Mouse (Mus musculus): Measurements from ENCODE around the gene Pars2.

DNA sequence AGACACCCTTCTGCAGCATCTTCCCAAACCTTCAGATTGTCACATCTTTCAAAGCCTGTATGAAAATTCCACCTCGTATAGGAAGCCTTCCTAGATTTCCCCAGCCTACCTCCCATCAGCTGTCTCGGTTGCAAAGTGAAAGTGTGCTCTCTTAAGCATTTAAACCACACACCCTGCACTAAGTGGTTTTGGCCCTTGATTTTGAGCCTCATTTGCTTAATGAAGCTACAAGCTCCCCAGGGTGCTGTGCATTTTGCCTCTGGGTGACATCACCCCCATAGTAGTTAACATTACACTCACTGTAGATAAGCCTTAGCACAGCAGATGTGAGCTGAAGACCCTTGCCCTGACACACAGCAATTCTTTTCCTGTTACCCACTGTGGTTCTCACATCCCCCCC, 30.1 kb downstream of the Pars2 start:
- TF ChIP-seq POLR2A (IDR thresholded peaks at IDR 0.05; ENCODE audit: low read depth, low read length) (no peak), CTCF (conservative IDR thresholded peaks at IDR 0.05; ENCODE audit: insufficient read depth, insufficient read length, low read depth, low read length) (no peak)

All from kidney, adult 2 months (tissue).